Mouse (Mus musculus): ENCODE data around the gene Erbb4. TPM values are rescaled to one million over a fixed set of nuclear protein-coding genes. Genes with fewer than 3 reads are reported as not detected.

Erbb4 gene
- total RNA-seq, 2 experiments from 2014 or later, result 12.2 to 14.0 TPM

- no peak for DNase-seq (ENCODE audit: low spot score)
- intact Hi-C loops (cut with DNase I), result no loop called here
Measured at GRCm38 (mm10) chr1:68674667-68675066, 433.2 kb downstream of the Erbb4 start.

- DNase-seq (ENCODE audit: low spot score), result no peak
- intact Hi-C loops (cut with DNase I), result no loop called here
Measured at GRCm38 (mm10) chr1:68666831-68667601, 440.8 kb downstream of the Erbb4 start.

- intact Hi-C loops (cut with DNase I), result no loop called here
Measured at GRCm38 (mm10) chr1:68590475-68590874, 517.4 kb downstream of the Erbb4 start.

GRCm38 (mm10) chr1:68573851-68574540 lies 533.9 kb downstream of the Erbb4 start:
- no peak for DNase-seq (ENCODE audit: low spot score)
- intact Hi-C loops (cut with DNase I), result no loop called here

More at GRCm38 (mm10) chr1:68590475-68590874, 517.4 kb downstream of the Erbb4 start:
- no peak for DNase-seq (ENCODE audit: low spot score)

- DNase-seq (ENCODE audit: low spot score), result no peak
- intact Hi-C loops (cut with DNase I), result no loop called here
Measured at GRCm38 (mm10) chr1:68570924-68571323, 536.9 kb downstream of the Erbb4 start.

GRCm38 (mm10) chr1:68542942-68543341 lies 564.9 kb downstream of the Erbb4 start:
- no peak for DNase-seq (ENCODE audit: low spot score)
- intact Hi-C loops (cut with DNase I), result no loop called here

- intact Hi-C loops (cut with DNase I), result no loop called here
- no peak for DNase-seq (ENCODE audit: low spot score)
Measured at GRCm38 (mm10) chr1:68517820-68518219, 590.0 kb downstream of the Erbb4 start.

- intact Hi-C loops (cut with DNase I), result no loop called here
- DNase-seq (ENCODE audit: low spot score), result no peak
Measured at GRCm38 (mm10) chr1:68503873-68504272, 604.0 kb downstream of the Erbb4 start.

GRCm38 (mm10) chr1:68501561-68501960 lies 606.3 kb downstream of the Erbb4 start:
- intact Hi-C loops (cut with DNase I), result no loop called here
- no peak for DNase-seq (ENCODE audit: low spot score)

- no peak for DNase-seq (ENCODE audit: low spot score)
- intact Hi-C loops (cut with DNase I), result no loop called here
Measured at GRCm38 (mm10) chr1:68466390-68466960, 641.4 kb downstream of the Erbb4 start.

- no peak for DNase-seq (ENCODE audit: low spot score)
- intact Hi-C loops (cut with DNase I), result no loop called here
Measured at GRCm38 (mm10) chr1:68451274-68451673, 656.6 kb downstream of the Erbb4 start.

- intact Hi-C loops (cut with DNase I), result no loop called here
- no peak for DNase-seq (ENCODE audit: low spot score)
Measured at GRCm38 (mm10) chr1:68424336-68424983, 683.4 kb downstream of the Erbb4 start.

GRCm38 (mm10) chr1:68401204-68401603 lies 706.7 kb downstream of the Erbb4 start:
- DNase-seq (ENCODE audit: low spot score), result no peak
- intact Hi-C loops (cut with DNase I), result no loop called here

GRCm38 (mm10) chr1:68371531-68371930 lies 736.3 kb downstream of the Erbb4 start:
- DNase-seq (ENCODE audit: low spot score), result no peak
- intact Hi-C loops (cut with DNase I), result no loop called here

GRCm38 (mm10) chr1:68333714-68334113 lies 774.1 kb downstream of the Erbb4 start:
- DNase-seq (ENCODE audit: low spot score), result no peak
- intact Hi-C loops (cut with DNase I), result no loop called here

- DNase-seq (ENCODE audit: low spot score), result no peak
- intact Hi-C loops (cut with DNase I), result no loop called here
Measured at GRCm38 (mm10) chr1:68305813-68306212, 802.0 kb downstream of the Erbb4 start.

- DNase-seq (ENCODE audit: low spot score), result no peak
- intact Hi-C loops (cut with DNase I), result no loop called here
Measured at GRCm38 (mm10) chr1:68284443-68284842, 823.4 kb downstream of the Erbb4 start.

- no peak for DNase-seq (ENCODE audit: low spot score)
- intact Hi-C loops (cut with DNase I), result no loop called here
Measured at GRCm38 (mm10) chr1:68275819-68276218, 832.0 kb downstream of the Erbb4 start.

GRCm38 (mm10) chr1:68178580-68178979 lies 929.3 kb downstream of the Erbb4 start:
- no peak for DNase-seq (ENCODE audit: low spot score)
- intact Hi-C loops (cut with DNase I), result no loop called here

GRCm38 (mm10) chr1:68155253-68155652 lies 952.6 kb downstream of the Erbb4 start:
- intact Hi-C loops (cut with DNase I), result no loop called here
- DNase-seq (ENCODE audit: low spot score), result no peak

- no peak for DNase-seq (ENCODE audit: low spot score)
- intact Hi-C loops (cut with DNase I), result no loop called here
Measured at GRCm38 (mm10) chr1:68150572-68150971, 957.3 kb downstream of the Erbb4 start.

All from heart, postnatal 25 days (tissue).